Mouse (Mus musculus) monocyte, adult 2 months (primary cell): ENCODE measurements around the gene Golga1.

ENCODE experiments used
- DNase-seq, 2 experiments: peaks; one replicate each; pipeline ENCODE4 v3.0.0; 2022; ENCODE audit warnings: low spot score in 2 of 2, low read depth in 1 of 2

Golga1 gene

GRCm38 (mm10) chr2:39006149-39006730, 59.1 kb downstream of the Golga1 start:
- no peak for DNase-seq

DNA sequence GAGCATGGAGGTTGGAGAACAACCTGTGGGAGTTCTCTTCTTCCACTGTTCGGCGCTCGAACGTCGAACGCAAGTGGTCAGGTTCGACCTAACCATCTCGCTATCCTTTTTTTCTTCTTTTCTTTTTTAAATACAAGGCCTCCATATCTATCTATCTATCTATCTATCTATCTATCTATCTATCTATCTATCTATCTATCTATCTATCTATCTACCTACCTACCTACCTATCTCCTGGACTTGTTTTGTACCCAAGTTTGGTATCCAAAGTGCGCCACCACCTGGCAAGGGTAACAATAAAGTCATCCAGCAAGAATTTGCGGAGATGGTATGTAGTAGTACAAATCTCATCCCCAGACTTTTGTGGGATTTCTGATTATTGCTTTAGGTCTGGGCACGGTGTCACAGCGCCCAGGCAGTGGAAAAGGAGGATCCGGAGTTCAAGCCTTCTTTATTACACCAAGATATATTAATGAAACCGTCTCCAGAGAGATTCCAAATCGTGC, 59.7 kb downstream of the Golga1 start, which contains the start of gene Rpl35:
Gene Rpl35, minus strand, starts transcription at position 51 of the 506 bp plus-strand sequence.
- DNase-seq = no peak

GRCm38 (mm10) chr2:39004880-39005435, 60.4 kb downstream of the Golga1 start, which contains the start of gene Arpc5l:
Arpc5l (plus strand) TSS chr2:39005348.
- peak; percentile 68 to 79 for DNase-seq

DNA sequence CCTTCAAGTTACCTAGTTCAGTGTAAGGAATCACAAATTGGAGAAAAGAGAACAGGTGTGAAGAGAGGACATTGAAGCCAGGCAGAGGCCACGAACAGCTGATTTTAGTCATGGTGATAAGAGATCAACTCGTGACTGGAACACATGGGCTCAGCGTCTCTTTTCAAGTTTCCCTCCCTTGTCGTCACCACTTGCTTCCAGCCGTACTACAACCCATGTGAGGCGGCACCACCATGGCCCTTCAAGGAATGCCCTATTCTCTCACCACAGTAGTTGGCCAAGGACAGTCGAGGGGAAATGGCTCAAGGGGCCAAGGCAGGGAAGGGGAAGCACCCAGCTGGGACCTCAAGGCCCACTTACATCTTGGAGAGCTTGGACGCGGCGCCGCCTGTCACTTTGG, 61.0 kb downstream of the Golga1 start:
- peak in 1 of 2 experiments; percentile 25 for DNase-seq

GRCm38 (mm10) chr2:39003512-39003911, 61.8 kb downstream of the Golga1 start:
- no peak for DNase-seq

GRCm38 (mm10) chr2:39003106-39003505, 62.2 kb downstream of the Golga1 start:
- no peak for DNase-seq

- no peak for DNase-seq
Measured at GRCm38 (mm10) chr2:39001866-39002265, 63.5 kb downstream of the Golga1 start.

- no peak for DNase-seq
Measured at GRCm38 (mm10) chr2:39000587-39000919, 64.8 kb downstream of the Golga1 start.

DNA sequence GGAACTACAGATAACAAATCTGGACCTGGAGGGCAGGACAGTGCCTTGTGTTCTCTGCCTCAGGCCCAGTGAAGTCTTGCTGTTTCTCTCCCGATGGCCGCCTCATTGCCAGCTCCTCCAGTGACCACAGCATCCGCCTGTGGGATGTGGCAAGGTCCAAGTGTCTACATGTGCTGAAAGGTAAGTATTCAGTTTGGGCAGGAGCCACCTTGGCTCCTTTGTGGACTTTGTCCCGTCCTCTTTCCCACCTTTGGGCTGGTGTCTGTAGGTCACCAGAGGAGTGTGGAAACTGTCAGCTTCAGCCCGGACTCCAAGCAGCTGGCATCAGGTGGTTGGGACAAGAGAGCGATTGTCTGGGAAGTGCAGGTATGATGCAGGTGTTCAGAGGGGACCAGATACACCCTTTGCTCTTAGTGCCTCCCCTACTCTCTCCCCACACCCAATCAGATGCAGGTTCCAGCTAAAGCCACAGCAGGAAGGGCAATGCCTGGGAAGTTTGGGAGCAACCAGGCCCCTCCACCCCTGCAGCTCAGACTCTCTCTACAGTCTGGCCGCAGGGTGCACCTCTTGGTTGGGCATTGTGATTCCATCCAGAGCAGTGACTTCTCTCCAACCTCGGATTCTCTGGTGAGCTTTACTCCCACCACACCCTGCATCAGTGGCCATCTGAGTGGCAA, 65.3 kb downstream of the Golga1 start:
- no peak for DNase-seq

DNA sequence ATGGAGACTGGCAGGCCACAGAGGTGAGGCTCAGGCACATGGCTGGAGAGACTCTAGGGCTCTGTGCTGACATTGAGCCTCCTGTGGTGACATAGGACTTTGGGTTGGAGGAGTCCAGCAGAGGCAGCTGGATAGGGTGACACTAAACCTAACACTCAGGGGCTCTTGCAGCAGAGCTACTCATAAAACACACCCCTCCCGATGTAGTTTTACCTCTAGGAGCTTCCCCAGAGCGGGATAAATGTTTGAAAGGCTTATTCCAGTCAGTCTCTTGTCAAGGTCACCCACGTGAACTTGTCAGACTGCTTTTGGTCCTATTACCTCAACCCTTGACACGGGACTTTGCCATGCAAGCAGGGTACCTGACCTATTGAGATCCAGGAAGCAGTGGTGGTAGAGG, 66.0 kb downstream of the Golga1 start:
- DNase-seq = no peak

- peak; percentile 51 to 87 for DNase-seq
Measured at GRCm38 (mm10) chr2:38997386-38998374, 67.7 kb downstream of the Golga1 start, which contains the start of gene Wdr38. Wdr38 (plus strand) TSS chr2:38997476.

DNA sequence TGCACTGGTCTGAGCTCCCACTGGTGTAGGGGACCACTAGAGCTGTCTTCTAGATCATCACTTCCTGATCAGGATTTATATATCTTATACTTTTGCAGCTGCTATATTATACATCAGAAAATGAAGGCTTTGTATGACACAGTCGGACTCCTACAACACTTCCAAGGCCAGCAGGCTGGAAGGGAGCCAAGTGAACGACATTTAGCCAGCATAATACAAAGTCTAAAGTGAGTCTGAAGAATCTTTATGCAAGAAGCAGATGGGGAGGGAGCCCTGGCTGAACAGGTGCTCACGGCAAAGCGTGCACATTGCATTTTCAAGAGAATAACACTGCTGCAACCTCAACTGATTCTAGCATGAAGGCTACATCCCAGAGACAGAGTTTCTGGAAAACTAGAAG, 72.9 kb downstream of the Golga1 start:
- no peak for DNase-seq

- no peak for DNase-seq
Measured at GRCm38 (mm10) chr2:38992004-38992403, 73.3 kb downstream of the Golga1 start.

DNA sequence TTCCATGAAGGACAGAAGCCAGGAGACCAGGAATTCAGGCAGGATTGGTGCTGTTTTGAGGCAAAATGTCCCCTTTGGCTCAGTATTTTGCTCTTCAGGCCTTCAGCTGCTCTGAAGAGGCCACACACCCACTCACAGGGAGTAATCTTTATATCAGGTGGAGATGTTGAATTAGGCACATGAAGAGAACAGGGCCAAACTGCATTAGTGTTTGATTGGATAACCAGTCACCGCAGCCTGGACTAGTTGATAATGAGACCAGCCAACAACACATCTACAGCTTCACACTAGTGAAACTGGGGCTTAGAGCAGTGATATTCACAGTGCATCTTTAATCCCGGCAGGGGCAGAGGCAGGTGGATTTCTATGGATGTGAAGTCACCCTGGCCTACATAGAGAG, 76.4 kb downstream of the Golga1 start:
- DNase-seq = no peak

GRCm38 (mm10) chr2:38987803-38988510, 77.4 kb downstream of the Golga1 start:
- DNase-seq = no peak

DNA sequence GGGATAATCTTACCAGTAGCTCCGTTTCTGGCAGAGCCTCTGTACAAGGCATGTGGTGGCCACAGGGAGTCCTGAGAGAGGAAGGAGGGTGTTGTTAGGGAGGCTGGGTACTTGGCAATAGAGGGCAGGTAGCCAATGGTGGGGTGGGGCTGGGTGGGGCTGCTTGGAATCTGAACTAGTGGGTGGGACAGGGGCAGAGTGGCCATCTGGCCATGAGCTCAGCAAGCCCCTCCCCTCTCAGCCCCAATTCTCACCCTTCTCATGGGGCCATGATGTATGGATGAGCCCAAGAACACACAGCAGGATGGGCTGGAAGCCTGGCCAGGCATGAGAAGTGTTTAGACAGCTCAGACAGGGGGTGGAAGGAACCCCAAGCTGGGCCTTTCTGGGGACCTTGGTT, 78.0 kb downstream of the Golga1 start:
- no peak for DNase-seq

DNA sequence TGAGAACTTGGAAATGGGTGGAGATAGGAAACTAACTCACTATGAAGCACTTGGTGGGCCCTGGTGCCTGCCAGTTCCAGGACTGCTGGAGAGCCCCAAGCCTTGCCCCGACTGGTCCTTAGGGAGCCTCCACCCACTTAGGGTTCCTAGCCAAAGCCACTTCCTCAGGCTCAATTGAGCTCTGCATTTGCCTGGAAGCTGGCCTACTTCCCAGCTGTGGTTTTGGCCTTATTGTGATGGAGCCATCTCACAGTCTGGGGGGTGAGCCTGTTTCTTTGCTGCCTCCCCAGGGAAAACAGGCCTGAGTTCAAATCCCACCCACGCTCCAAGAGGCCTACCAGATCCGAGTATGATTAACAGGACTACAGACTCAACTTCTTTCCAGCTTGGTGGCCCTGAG, 78.8 kb downstream of the Golga1 start:
- no peak for DNase-seq

GRCm38 (mm10) chr2:38983456-38983855, 81.9 kb downstream of the Golga1 start:
- DNase-seq = no peak

DNA sequence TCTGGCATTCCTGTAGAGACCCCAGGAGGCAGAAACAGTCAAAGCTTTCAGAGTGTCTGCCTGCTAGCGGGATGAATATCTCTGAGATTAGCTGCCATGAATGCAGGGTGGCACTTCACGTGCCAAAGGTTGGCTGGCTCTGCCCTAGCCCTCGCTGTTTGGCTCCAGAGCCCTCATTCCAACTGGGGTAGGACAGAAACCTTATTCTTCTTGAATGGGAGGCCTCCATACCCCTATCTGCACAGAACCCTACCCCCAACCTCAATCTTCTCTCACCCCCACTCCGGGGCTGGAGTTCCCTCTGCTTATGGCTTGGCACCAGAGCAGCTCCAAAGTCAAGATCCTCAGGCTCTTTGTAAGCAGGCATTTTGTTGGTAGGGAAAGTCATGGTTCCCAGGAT, 87.5 kb downstream of the Golga1 start:
- DNase-seq = no peak

- DNase-seq = no peak
Measured at GRCm38 (mm10) chr2:38975941-38976805, 89.2 kb downstream of the Golga1 start.
